Mouse (Mus musculus): Measurements from ENCODE around the gene Them5.

Them5 gene

GRCm38 (mm10) chr3:94341959-94342422, at the start of gene Them5:
Them5 (plus strand) TSS chr3:94342099.
- peaks cover 18% of the 10 kb centered on the region; the same call in 1 of the 2 replicates for H3K27me3 ChIP-seq (ENCODE audit: insufficient read depth, low read length)
- H3K4me1 ChIP-seq (replicated peaks; ENCODE audit: low read depth, low read length), result peaks cover 4% of the 10 kb centered on the region
- H3K9me3 ChIP-seq (ENCODE audit: low read length), result peaks cover 6% of the 10 kb centered on the region; the same call in 1 of the 2 replicates
- TF ChIP-seq POU5F1 (IDR thresholded peaks at IDR 0.05; ENCODE audit: borderline replicate concordance, low read length) (no peak), CTCF (conservative IDR thresholded peaks at IDR 0.05; ENCODE audit: low read length) (no peak), NANOG (IDR thresholded peaks at IDR 0.05; ENCODE audit: borderline replicate concordance, low read length) (no peak)
- H3K36me3 ChIP-seq (ENCODE audit: insufficient read depth, low read length), result no peaks in the 10 kb centered on the region
- no peak within 1 kb of the TSS for H3K4me3 ChIP-seq (replicated peaks; ENCODE audit: low read length)

GRCm38 (mm10) chr3:94305457-94305856, 36.4 kb upstream of the Them5 start:
- TF ChIP-seq CTCF (conservative IDR thresholded peaks at IDR 0.05; ENCODE audit: low read length) (no peak), NANOG (IDR thresholded peaks at IDR 0.05; ENCODE audit: borderline replicate concordance, low read length) (peak; percentile 37)
- Histone ChIP-seq H3K4me3 (replicated peaks; ENCODE audit: low read length) (no peak overlapping the region), H3K36me3 (ENCODE audit: insufficient read depth, low read length) (no peaks in the 10 kb centered on the region), H3K4me1 (replicated peaks; ENCODE audit: low read depth, low read length) (peaks cover 26% of the 10 kb centered on the region), H3K9me3 (ENCODE audit: low read length) (peaks cover 5% of the 10 kb centered on the region; the same call in 1 of the 2 replicates), H3K27me3 (ENCODE audit: insufficient read depth, low read length) (no peaks in the 10 kb centered on the region)

DNA sequence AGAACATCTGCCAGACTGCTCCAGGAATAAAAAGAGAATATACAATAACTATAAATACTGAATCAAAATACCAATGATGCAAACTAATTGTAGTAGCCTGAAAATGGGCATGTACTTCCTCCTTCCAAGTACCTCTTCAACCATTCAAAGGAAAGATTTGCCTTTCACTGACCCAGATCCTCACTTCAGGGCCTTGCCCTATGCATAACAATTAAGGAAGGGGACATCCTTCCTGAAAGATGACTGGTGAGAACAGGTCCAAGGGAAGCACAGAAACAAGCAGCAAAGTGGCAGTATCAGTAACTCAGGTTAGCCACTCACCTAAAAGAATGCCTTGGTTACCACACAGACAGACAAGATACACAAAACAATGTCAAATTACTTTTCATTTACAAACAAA, 34.9 kb upstream of the Them5 start:
- H3K9me3 ChIP-seq (ENCODE audit: low read length), result peaks cover 5% of the 10 kb centered on the region; the same call in 1 of the 2 replicates
- peaks cover 36% of the 10 kb centered on the region for H3K4me1 ChIP-seq (replicated peaks; ENCODE audit: low read depth, low read length)
- no peak overlapping the region for H3K4me3 ChIP-seq (replicated peaks; ENCODE audit: low read length)
- TF ChIP-seq CTCF (conservative IDR thresholded peaks at IDR 0.05; ENCODE audit: low read length) (no peak), POU5F1 (IDR thresholded peaks at IDR 0.05; ENCODE audit: borderline replicate concordance, low read length) (peak; percentile 76; the same call in 1 of the 2 replicates), NANOG (IDR thresholded peaks at IDR 0.05; ENCODE audit: borderline replicate concordance, low read length) (no peak)
- no peaks in the 10 kb centered on the region for H3K27me3 ChIP-seq (ENCODE audit: insufficient read depth, low read length)
- no peaks in the 10 kb centered on the region for H3K36me3 ChIP-seq (ENCODE audit: insufficient read depth, low read length)

DNA sequence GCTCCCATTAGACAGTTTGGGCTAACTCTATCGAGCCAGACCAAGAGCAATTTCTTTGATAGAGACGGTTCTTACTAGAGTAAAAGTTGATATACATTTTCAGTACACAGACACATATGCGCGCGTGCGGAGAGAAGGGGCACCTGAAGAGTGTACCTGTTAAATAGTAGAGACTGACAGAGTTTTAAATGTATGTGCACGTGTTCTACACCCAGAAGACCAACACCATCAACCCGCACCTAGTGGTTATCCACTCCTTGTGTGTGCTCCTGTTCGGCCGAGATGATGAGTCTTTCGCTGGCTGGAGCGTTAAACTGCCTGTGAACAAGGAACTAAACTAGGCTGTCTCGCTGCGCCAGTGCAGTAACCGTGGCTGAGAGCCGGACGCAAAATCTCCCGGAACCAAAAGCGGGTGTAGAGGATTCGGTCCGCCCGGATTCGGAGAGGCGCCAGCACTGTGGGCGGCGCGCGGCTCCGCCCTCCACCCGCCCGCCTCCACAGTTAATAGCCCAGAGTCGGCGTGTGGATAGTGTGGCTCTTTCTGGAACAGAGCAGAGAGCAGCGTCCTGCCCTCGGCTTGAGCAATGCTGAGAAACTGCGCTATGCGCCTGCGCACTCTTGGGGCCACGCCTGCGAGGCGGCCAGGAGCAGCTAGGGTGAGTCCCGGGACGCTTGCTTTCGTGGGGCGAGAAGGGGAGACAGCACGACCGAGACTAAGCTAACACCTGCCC, 32.1 kb upstream of the Them5 start, which contains the start of gene Them4:
Gene Them4 (plus strand): TSS at position 457 of the 731 bp plus-strand sequence.
- no peak for TF ChIP-seq POU5F1 (IDR thresholded peaks at IDR 0.05; ENCODE audit: borderline replicate concordance, low read length)
- TF ChIP-seq NANOG (IDR thresholded peaks at IDR 0.05; ENCODE audit: borderline replicate concordance, low read length), result no peak
- TF ChIP-seq CTCF (conservative IDR thresholded peaks at IDR 0.05; ENCODE audit: low read length), result no peak
- Histone ChIP-seq H3K36me3 (ENCODE audit: insufficient read depth, low read length) (no peaks in the 10 kb centered on the region), H3K4me1 (replicated peaks; ENCODE audit: low read depth, low read length) (peaks cover 36% of the 10 kb centered on the region), H3K27me3 (ENCODE audit: insufficient read depth, low read length) (no peaks in the 10 kb centered on the region), H3K4me3 (replicated peaks; ENCODE audit: low read length) (peak within 1 kb of the TSS; percentile 83), H3K9me3 (ENCODE audit: low read length) (no peaks in the 10 kb centered on the region)

- peak overlapping the region; percentile 83 for H3K4me3 ChIP-seq (replicated peaks; ENCODE audit: low read length)
- no peaks in the 10 kb centered on the region for H3K27me3 ChIP-seq (ENCODE audit: insufficient read depth, low read length)
- TF ChIP-seq NANOG (IDR thresholded peaks at IDR 0.05; ENCODE audit: borderline replicate concordance, low read length) (no peak), CTCF (conservative IDR thresholded peaks at IDR 0.05; ENCODE audit: low read length) (no peak), POU5F1 (IDR thresholded peaks at IDR 0.05; ENCODE audit: borderline replicate concordance, low read length) (no peak)
- no peaks in the 10 kb centered on the region for H3K9me3 ChIP-seq (ENCODE audit: low read length)
- H3K36me3 ChIP-seq (ENCODE audit: insufficient read depth, low read length), result no peaks in the 10 kb centered on the region
- H3K4me1 ChIP-seq (replicated peaks; ENCODE audit: low read depth, low read length), result peaks cover 34% of the 10 kb centered on the region
Observed at GRCm38 (mm10) chr3:94310491-94310890, 31.4 kb upstream of the Them5 start.

DNA sequence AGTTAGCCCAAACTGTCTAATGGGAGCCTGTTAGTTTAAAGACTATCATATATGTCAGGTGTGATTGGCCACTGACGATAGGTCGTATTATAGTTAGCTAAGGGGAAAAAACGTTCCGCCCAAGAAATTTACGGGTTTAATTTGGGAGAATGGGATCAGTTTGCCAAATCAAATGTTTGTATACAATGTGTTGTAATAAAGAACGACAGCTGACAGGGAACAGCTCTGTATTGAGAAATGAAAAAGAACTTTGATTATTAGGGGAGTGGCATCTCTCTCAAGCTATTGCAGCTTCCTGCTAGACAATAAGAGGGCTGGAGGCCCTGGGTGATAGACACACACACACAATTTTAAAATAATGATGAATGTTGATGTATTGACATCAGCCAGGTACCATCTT, 31.0 kb upstream of the Them5 start:
- Histone ChIP-seq H3K9me3 (ENCODE audit: low read length) (no peaks in the 10 kb centered on the region), H3K36me3 (ENCODE audit: insufficient read depth, low read length) (no peaks in the 10 kb centered on the region), H3K4me3 (replicated peaks; ENCODE audit: low read length) (peak overlapping the region; percentile 83), H3K4me1 (replicated peaks; ENCODE audit: low read depth, low read length) (peaks cover 32% of the 10 kb centered on the region), H3K27me3 (ENCODE audit: insufficient read depth, low read length) (no peaks in the 10 kb centered on the region)
- TF ChIP-seq CTCF (conservative IDR thresholded peaks at IDR 0.05; ENCODE audit: low read length) (no peak), NANOG (IDR thresholded peaks at IDR 0.05; ENCODE audit: borderline replicate concordance, low read length) (no peak), POU5F1 (IDR thresholded peaks at IDR 0.05; ENCODE audit: borderline replicate concordance, low read length) (no peak)

GRCm38 (mm10) chr3:94311376-94311775, 30.5 kb upstream of the Them5 start:
- H3K4me3 ChIP-seq (replicated peaks; ENCODE audit: low read length), result no peak overlapping the region
- no peaks in the 10 kb centered on the region for H3K36me3 ChIP-seq (ENCODE audit: insufficient read depth, low read length)
- no peaks in the 10 kb centered on the region for H3K27me3 ChIP-seq (ENCODE audit: insufficient read depth, low read length)
- no peaks in the 10 kb centered on the region for H3K9me3 ChIP-seq (ENCODE audit: low read length)
- TF ChIP-seq POU5F1 (IDR thresholded peaks at IDR 0.05; ENCODE audit: borderline replicate concordance, low read length) (no peak), CTCF (conservative IDR thresholded peaks at IDR 0.05; ENCODE audit: low read length) (no peak), NANOG (IDR thresholded peaks at IDR 0.05; ENCODE audit: borderline replicate concordance, low read length) (no peak)
- peaks cover 28% of the 10 kb centered on the region for H3K4me1 ChIP-seq (replicated peaks; ENCODE audit: low read depth, low read length)

GRCm38 (mm10) chr3:94328681-94329080, 13.2 kb upstream of the Them5 start:
- Histone ChIP-seq H3K27me3 (ENCODE audit: insufficient read depth, low read length) (no peaks in the 10 kb centered on the region), H3K4me3 (replicated peaks; ENCODE audit: low read length) (no peak overlapping the region), H3K9me3 (ENCODE audit: low read length) (no peaks in the 10 kb centered on the region), H3K36me3 (ENCODE audit: insufficient read depth, low read length) (no peaks in the 10 kb centered on the region), H3K4me1 (replicated peaks; ENCODE audit: low read depth, low read length) (no peaks in the 10 kb centered on the region)
- TF ChIP-seq POU5F1 (IDR thresholded peaks at IDR 0.05; ENCODE audit: borderline replicate concordance, low read length), result no peak
- TF ChIP-seq CTCF (conservative IDR thresholded peaks at IDR 0.05; ENCODE audit: low read length), result no peak; the same call in 1 of the 2 replicates
- no peak for TF ChIP-seq NANOG (IDR thresholded peaks at IDR 0.05; ENCODE audit: borderline replicate concordance, low read length)

All from E14TG2a.4 (cell line).